Mouse (Mus musculus): ENCODE results near the gene Klre1. TPM values are rescaled to one million over a fixed set of nuclear protein-coding genes. Genes with fewer than 3 reads are reported as not detected.

The Klre1 gene
- polyA plus RNA-seq, 1 experiment from 2014 or later: not detected

DNA sequence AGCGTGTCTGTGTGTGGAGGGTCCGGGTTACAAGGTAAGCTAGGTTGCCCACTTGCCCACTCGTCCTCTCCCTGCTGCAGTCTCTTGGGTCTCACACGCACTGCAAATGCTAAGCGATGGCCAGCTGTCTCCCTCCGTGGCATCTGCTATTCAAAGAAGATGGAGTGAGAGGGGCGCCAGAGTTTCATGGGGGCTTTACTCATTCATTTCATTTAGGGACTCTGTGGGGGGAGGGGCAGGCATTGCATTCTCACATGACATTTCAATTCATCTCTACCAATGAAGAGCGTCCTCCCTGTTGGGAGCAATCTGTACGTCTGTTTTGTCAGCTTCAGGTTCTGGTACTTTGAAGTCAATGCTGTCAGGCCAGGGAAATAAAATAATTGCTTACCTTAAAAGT lies 35.8 kb upstream of the Klre1 start:
- 81% methylated on average over 9 of the region's 9 CpGs for WGBS
- ATAC-seq (ENCODE audit: low read depth): no peak
- H3K27ac ChIP-seq (ENCODE audit: low read length): no peak overlapping the region
- no peak overlapping the region for H3K4me2 ChIP-seq (ENCODE audit: low read depth, low read length)
- H3K27me3 ChIP-seq (ENCODE audit: control insufficient read depth, insufficient read depth, low read depth, low read length): no peaks in the 10 kb centered on the region
- no peaks in the 10 kb centered on the region for H3K9me3 ChIP-seq (ENCODE audit: control insufficient read depth, low read length)
- no peak overlapping the region for H3K4me3 ChIP-seq (ENCODE audit: low read length)
- peaks cover 8% of the 10 kb centered on the region for H3K36me3 ChIP-seq (ENCODE audit: control insufficient read depth, insufficient read depth, low read length)
- no peak overlapping the region for H3K9ac ChIP-seq (ENCODE audit: low read length)
- H3K4me1 ChIP-seq (replicated peaks; ENCODE audit: control insufficient read depth, insufficient read depth, low read length): no peaks in the 10 kb centered on the region

DNA sequence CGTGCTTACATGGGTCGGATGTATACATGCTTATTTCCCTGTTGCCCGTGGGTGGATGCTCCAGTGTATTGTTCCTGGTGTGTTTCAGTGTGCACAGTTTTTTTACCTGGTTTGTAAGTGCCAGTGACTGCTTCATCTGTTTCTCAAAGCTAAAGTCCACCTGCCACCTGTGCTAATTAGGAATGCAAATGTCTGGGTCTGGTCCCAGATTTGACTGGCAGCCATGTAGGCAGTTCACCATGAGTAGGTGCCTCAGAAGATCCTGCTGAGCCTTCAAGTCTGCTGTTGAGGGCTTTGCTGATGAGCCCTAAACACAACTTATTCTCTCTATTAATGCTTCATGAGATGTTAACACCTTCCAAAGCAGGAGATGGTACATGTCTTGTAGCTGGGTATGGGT lies 35.2 kb upstream of the Klre1 start:
- no peaks in the 10 kb centered on the region for H3K4me1 ChIP-seq (replicated peaks; ENCODE audit: control insufficient read depth, insufficient read depth, low read length)
- H3K4me2 ChIP-seq (ENCODE audit: low read depth, low read length): no peak overlapping the region
- H3K4me3 ChIP-seq (ENCODE audit: low read length): no peak overlapping the region
- WGBS: 91% methylated on average over 3 of the region's 3 CpGs
- no peak overlapping the region for H3K27ac ChIP-seq (ENCODE audit: low read length)
- peaks cover 8% of the 10 kb centered on the region for H3K36me3 ChIP-seq (ENCODE audit: control insufficient read depth, insufficient read depth, low read length)
- ATAC-seq (ENCODE audit: low read depth): no peak
- no peaks in the 10 kb centered on the region for H3K27me3 ChIP-seq (ENCODE audit: control insufficient read depth, insufficient read depth, low read depth, low read length)
- no peak overlapping the region for H3K9ac ChIP-seq (ENCODE audit: low read length)
- no peaks in the 10 kb centered on the region for H3K9me3 ChIP-seq (ENCODE audit: control insufficient read depth, low read length)

DNA sequence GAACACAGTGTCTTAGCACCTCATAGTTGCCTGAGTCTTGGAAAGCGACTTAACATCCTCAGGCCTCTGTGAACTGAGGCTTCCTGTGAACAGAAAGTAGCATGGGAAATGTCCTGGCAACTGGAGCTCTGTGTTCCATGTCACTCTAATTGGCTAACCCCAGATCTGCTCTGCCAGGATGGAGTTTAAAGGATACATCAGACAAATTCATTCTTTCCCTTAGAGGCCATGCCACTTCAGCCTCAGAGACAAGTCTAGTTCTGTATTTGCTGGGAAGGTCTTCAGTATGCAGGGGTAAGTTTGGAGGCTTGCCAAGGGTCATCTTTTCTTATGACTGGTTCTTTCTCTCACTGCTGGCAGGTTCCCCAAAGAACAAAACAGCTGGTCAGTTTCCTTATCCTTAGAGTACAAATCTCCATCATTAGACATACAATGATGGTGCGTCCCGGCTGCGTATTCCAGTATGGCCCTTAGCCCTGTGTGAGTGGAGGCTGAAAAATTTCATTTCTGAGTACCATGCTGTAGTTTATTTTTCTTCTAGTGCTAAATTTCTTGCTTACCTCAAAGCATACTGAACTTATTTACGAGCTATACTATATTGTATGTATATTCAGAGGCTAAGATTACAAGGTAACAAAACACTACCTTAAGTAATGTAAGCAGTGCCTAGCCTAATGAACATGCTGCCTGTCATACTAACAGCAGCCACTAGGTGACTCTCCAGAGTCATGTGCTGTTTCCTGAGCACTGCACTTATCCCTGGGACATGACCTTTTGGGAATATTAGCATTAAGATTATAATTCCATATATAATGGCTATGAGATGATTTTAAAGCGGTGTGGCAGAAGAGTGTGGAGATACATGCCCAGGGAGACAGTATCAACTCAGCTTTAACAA lies 33.7 kb upstream of the Klre1 start:
- H3K36me3 ChIP-seq (ENCODE audit: control insufficient read depth, insufficient read depth, low read length): peaks cover 5% of the 10 kb centered on the region
- no peak overlapping the region for H3K27ac ChIP-seq (ENCODE audit: low read length)
- ATAC-seq (ENCODE audit: low read depth): peak; percentile 70; the same call in 1 of the 2 replicates
- no peak overlapping the region for H3K9ac ChIP-seq (ENCODE audit: low read length)
- H3K27me3 ChIP-seq (ENCODE audit: control insufficient read depth, insufficient read depth, low read depth, low read length): no peaks in the 10 kb centered on the region
- no peak overlapping the region for H3K4me3 ChIP-seq (ENCODE audit: low read length)
- 51% methylated on average over 6 of the region's 6 CpGs for WGBS
- no peaks in the 10 kb centered on the region for H3K9me3 ChIP-seq (ENCODE audit: control insufficient read depth, low read length)
- H3K4me1 ChIP-seq (replicated peaks; ENCODE audit: control insufficient read depth, insufficient read depth, low read length): no peaks in the 10 kb centered on the region
- no peak overlapping the region for H3K4me2 ChIP-seq (ENCODE audit: low read depth, low read length)

DNA sequence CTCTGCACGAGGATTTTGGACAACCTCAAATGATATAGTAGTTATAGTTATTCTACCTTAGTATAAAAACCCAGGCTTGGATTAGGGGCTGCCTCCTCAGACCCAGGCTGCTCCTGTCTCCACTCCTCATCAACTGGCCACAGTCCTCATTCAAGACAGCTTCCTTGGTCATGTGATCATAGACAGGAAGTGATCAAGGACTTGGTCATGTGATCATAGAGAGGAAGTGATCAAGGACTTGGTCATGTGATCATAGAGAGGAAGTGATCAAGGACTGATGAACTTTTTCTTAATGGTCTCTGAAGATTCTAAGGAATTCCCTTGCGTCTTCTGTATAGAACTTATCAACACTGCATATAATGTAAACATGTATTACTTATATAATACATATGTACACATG lies 30.4 kb upstream of the Klre1 start:
- Histone ChIP-seq H3K4me2 (ENCODE audit: low read depth, low read length) (no peak overlapping the region), H3K4me3 (ENCODE audit: low read length) (no peak overlapping the region), H3K36me3 (ENCODE audit: control insufficient read depth, insufficient read depth, low read length) (no peaks in the 10 kb centered on the region), H3K9me3 (ENCODE audit: control insufficient read depth, low read length) (no peaks in the 10 kb centered on the region), H3K27ac (ENCODE audit: low read length) (no peak overlapping the region), H3K9ac (ENCODE audit: low read length) (no peak overlapping the region), H3K4me1 (replicated peaks; ENCODE audit: control insufficient read depth, insufficient read depth, low read length) (no peaks in the 10 kb centered on the region), H3K27me3 (ENCODE audit: control insufficient read depth, insufficient read depth, low read depth, low read length) (no peaks in the 10 kb centered on the region)
- no peak for ATAC-seq (ENCODE audit: low read depth)
- 74% methylated on average over 2 of the region's 2 CpGs for WGBS

DNA sequence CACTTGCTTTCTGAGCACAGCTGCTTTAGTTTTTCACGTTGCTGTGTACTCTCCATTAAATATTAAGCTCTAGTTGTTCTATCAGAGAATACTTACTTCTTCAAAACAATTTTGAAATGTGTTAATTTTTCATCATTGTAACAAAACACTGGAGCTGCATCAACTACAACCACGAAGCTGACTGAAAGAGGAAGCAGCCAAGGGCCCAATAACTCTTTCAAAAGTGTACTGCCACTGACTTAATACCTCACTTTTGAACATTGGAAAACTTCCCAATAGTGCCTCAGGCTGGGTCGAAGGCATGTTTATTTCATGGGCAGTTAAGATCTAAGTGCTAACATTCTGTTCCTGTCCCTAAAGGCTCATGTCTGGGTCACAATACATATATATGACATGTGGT lies 29.7 kb upstream of the Klre1 start:
- no peak for ATAC-seq (ENCODE audit: low read depth)
- H3K36me3 ChIP-seq (ENCODE audit: control insufficient read depth, insufficient read depth, low read length): no peaks in the 10 kb centered on the region
- H3K27me3 ChIP-seq (ENCODE audit: control insufficient read depth, insufficient read depth, low read depth, low read length): no peaks in the 10 kb centered on the region
- no peak overlapping the region for H3K9ac ChIP-seq (ENCODE audit: low read length)
- H3K27ac ChIP-seq (ENCODE audit: low read length): no peak overlapping the region
- no peak overlapping the region for H3K4me3 ChIP-seq (ENCODE audit: low read length)
- 43% methylated on average over 3 of the region's 3 CpGs for WGBS
- H3K4me2 ChIP-seq (ENCODE audit: low read depth, low read length): no peak overlapping the region
- H3K4me1 ChIP-seq (replicated peaks; ENCODE audit: control insufficient read depth, insufficient read depth, low read length): no peaks in the 10 kb centered on the region
- no peaks in the 10 kb centered on the region for H3K9me3 ChIP-seq (ENCODE audit: control insufficient read depth, low read length)

DNA sequence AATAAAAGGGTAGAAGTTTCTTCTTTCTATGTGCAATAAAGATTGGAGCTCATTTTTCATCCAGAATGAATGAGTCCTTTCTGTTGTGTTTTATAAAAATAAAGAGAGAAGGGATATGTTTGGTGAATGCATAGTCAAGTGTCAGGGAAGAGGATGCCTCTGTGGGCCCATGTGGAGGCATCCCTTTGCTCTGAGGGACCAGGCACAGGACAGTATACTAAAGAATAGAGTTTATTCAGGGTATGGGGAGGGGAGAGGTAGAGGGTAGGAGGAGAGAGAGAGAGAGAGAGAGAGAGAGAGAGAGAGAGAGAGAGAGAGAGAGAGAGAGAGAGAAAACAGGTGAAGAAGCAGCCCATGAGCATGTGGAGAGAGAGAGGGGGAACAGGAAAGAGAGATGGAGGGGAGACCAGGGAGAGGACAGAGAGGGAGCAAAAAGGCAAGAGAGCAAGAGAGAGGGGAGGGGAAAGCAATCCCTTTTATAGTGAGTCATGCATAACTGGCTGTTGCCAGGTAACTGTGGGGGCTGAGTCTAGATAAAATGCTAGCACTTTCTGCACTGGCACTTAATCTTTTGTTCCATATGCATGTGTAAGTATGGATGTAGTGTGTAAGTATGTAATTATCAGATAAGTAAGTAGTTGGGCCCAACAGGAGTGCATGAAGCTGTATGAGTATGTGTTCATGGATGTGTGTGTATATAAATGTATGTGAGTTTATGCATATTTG lies 20.2 kb upstream of the Klre1 start:
- H3K27ac ChIP-seq (ENCODE audit: low read length): no peak overlapping the region

DNA sequence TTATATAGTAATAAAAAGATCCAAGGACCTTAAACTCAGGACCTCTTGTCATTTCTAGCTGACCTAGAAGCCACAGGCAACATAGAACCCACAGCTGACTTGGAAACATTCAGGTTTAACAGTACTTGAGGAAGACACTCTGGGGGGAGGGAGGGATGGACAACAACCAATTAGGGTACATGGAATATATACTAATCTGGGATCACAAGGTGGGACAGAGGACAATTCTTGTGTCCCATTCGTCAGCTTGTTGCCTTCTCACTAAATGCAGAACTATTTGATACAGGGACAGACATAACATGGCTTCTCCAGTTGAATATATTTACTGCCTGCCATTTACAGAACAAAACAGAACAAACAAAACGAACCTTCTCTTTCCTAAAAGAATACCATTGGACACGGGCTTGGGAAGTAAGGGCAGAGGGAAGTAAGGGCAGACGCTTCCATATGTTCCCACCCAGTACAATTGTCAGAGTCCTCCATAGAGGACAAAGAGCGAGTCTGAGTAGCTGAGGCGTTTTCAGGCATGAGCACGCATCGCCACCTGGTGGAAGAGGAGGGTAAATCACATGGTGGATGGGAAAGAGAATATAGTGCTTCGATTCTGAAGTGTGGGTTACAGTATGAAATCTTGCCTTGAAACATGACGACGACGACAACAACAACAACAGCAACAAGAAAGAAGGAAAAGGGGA lies 18.6 kb upstream of the Klre1 start:
- no peak overlapping the region for H3K27ac ChIP-seq (ENCODE audit: low read length)
- ATAC-seq (ENCODE audit: low read depth): peak; percentile 72
- WGBS: 16% methylated on average over 12 of the region's 12 CpGs
- H3K4me3 ChIP-seq (ENCODE audit: low read length): no peak overlapping the region
- no peaks in the 10 kb centered on the region for H3K27me3 ChIP-seq (ENCODE audit: control insufficient read depth, insufficient read depth, low read depth, low read length)
- no peaks in the 10 kb centered on the region for H3K36me3 ChIP-seq (ENCODE audit: control insufficient read depth, insufficient read depth, low read length)
- no peaks in the 10 kb centered on the region for H3K9me3 ChIP-seq (ENCODE audit: control insufficient read depth, low read length)
- H3K4me2 ChIP-seq (ENCODE audit: low read depth, low read length): no peak overlapping the region
- H3K4me1 ChIP-seq (replicated peaks; ENCODE audit: control insufficient read depth, insufficient read depth, low read length): no peaks in the 10 kb centered on the region
- H3K9ac ChIP-seq (ENCODE audit: low read length): no peak overlapping the region

More for the DNA sequence above, 20.2 kb upstream of the Klre1 start:
- no peaks in the 10 kb centered on the region for H3K36me3 ChIP-seq (ENCODE audit: control insufficient read depth, insufficient read depth, low read length)
- no peak overlapping the region for H3K9ac ChIP-seq (ENCODE audit: low read length)
- no peaks in the 10 kb centered on the region for H3K4me1 ChIP-seq (replicated peaks; ENCODE audit: control insufficient read depth, insufficient read depth, low read length)
- no peak for ATAC-seq (ENCODE audit: low read depth)
- H3K9me3 ChIP-seq (ENCODE audit: control insufficient read depth, low read length): no peaks in the 10 kb centered on the region
- no peaks in the 10 kb centered on the region for H3K27me3 ChIP-seq (ENCODE audit: control insufficient read depth, insufficient read depth, low read depth, low read length)
- no peak overlapping the region for H3K4me3 ChIP-seq (ENCODE audit: low read length)
- no peak overlapping the region for H3K4me2 ChIP-seq (ENCODE audit: low read depth, low read length)

DNA sequence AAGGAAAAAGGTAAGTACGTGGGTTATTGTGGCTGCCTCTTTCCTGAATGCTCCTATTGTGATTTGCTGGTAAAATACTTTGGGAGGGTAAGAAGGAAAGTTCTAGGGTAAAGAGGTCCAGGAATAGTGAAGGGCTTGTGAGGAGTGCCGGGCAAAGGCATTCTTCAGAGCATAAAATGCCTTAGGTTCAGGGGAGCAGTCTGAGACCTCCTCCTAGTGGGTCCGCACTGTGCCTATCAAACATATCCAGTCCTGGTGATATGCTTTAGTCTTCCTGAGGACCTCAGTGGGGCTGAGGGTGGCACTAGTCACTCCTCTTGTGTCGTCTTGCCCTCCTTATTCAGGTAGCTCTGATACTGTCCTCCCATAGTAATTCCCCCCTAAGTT lies 18.1 kb upstream of the Klre1 start:
- H3K27me3 ChIP-seq (ENCODE audit: control insufficient read depth, insufficient read depth, low read depth, low read length): no peaks in the 10 kb centered on the region
- ATAC-seq (ENCODE audit: low read depth): no peak
- WGBS: 48% methylated on average over 4 of the region's 4 CpGs
- no peak overlapping the region for H3K27ac ChIP-seq (ENCODE audit: low read length)
- H3K9me3 ChIP-seq (ENCODE audit: control insufficient read depth, low read length): no peaks in the 10 kb centered on the region
- no peak overlapping the region for H3K4me2 ChIP-seq (ENCODE audit: low read depth, low read length)
- H3K9ac ChIP-seq (ENCODE audit: low read length): no peak overlapping the region
- H3K4me3 ChIP-seq (ENCODE audit: low read length): no peak overlapping the region
- H3K36me3 ChIP-seq (ENCODE audit: control insufficient read depth, insufficient read depth, low read length): no peaks in the 10 kb centered on the region
- no peaks in the 10 kb centered on the region for H3K4me1 ChIP-seq (replicated peaks; ENCODE audit: control insufficient read depth, insufficient read depth, low read length)

DNA sequence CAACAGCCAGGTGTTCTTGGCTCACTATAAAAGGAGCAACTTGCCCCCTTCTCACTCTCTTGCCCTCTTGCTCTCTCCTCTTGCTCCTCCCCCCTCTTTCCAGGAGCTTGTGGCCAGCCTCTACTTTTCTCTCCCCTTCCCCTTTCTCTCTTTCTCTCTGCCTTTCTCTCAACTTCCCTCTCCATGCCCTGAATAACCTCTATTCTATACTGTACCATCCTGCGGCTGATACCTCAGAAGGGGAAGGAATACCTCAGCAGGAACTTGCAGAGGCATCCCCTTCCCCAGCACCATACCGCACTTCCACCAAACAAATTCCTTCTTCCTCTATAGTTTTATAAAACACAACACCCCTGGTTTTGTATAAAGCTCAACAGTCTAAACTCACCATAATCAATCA lies 12.4 kb upstream of the Klre1 start:
- 77% methylated on average over 2 of the region's 2 CpGs for WGBS
- no peak overlapping the region for H3K9ac ChIP-seq (ENCODE audit: low read length)
- no peak for ATAC-seq (ENCODE audit: low read depth)
- no peak overlapping the region for H3K27ac ChIP-seq (ENCODE audit: low read length)
- no peak overlapping the region for H3K4me3 ChIP-seq (ENCODE audit: low read length)
- H3K4me2 ChIP-seq (ENCODE audit: low read depth, low read length): no peak overlapping the region
- no peaks in the 10 kb centered on the region for H3K36me3 ChIP-seq (ENCODE audit: control insufficient read depth, insufficient read depth, low read length)
- no peaks in the 10 kb centered on the region for H3K9me3 ChIP-seq (ENCODE audit: control insufficient read depth, low read length)
- no peaks in the 10 kb centered on the region for H3K27me3 ChIP-seq (ENCODE audit: control insufficient read depth, insufficient read depth, low read depth, low read length)
- no peaks in the 10 kb centered on the region for H3K4me1 ChIP-seq (replicated peaks; ENCODE audit: control insufficient read depth, insufficient read depth, low read length)
